Mouse (Mus musculus) CH12.LX (cell line): ENCODE measurements around the gene Gramd1b. TPM values are rescaled to one million over a fixed set of nuclear protein-coding genes. Genes with fewer than 3 reads are reported as not detected.

Source experiments
- DNase-seq: peaks from one replicate; pipeline ENCODE4 v3.0.0-alpha.2; 2013; ENCODE audit errors: extremely low read depth
- H3K27ac ChIP-seq: 2 replicates; pipeline ENCODE4 v1.5.1; 2012; ENCODE audit warnings: low read depth, mild to moderate bottlenecking, control low read depth, moderate library complexity; ENCODE audit not compliant: insufficient read depth
- H3K27me3 ChIP-seq: replicated peaks from 2 replicates; pipeline ENCODE3; 2012; ENCODE audit warnings: inconsistent platforms
- H3K36me3 ChIP-seq, 2 experiments: replicated peaks in 1 of 2; 2 replicates each; pipeline versions ENCODE3 to v1.6.1; 2012; ENCODE audit warnings: inconsistent platforms in 1 of 2, low read length in 1 of 2, mild to moderate bottlenecking in 1 of 2, mixed read lengths in 1 of 2, moderate library complexity in 1 of 2; ENCODE audit not compliant: control insufficient read depth in 1 of 2, insufficient read depth in 1 of 2
- H3K4me1 ChIP-seq, 2 experiments: 2 replicates each; pipeline ENCODE4 v1.6.1; 2012; ENCODE audit warnings: inconsistent platforms in 1 of 2, moderate library complexity in 1 of 2; ENCODE audit not compliant: insufficient read depth in 2 of 2, control insufficient read depth in 1 of 2
- H3K4me2 ChIP-seq: 2 replicates; pipeline ENCODE4 v1.6.1; 2012; ENCODE audit warnings: low read depth, mild to moderate bottlenecking, control low read depth; ENCODE audit not compliant: poor library complexity, insufficient read depth, severe bottlenecking
- H3K4me3 ChIP-seq, 3 experiments: fragments of 150-350 bp in 1 of 3; sonication (generic) in 1 of 3; replicated peaks in 1 of 3; 2 replicates each; pipeline versions ENCODE3 to v1.5.1; 2011 to 2012; ENCODE audit warnings: low read depth in 2 of 3, low read length in 2 of 3, mild to moderate bottlenecking in 2 of 3, moderate library complexity in 2 of 3, control low read depth in 1 of 3, improper control_type of control experiment in 1 of 3, inconsistent platforms in 1 of 3, mixed read lengths in 1 of 3; ENCODE audit not compliant: poor library complexity in 1 of 3
- H3K79me2 ChIP-seq: replicated peaks from 2 replicates; pipeline ENCODE4 v1.6.1; 2012; ENCODE audit warnings: mild to moderate bottlenecking, moderate library complexity; ENCODE audit not compliant: control insufficient read depth, poor library complexity, insufficient read depth, severe bottlenecking; ENCODE audit errors: extremely low read depth
- H3K9ac ChIP-seq: 2 replicates; pipeline ENCODE4 v1.6.1; 2012; ENCODE audit warnings: low read depth, mild to moderate bottlenecking, control low read depth, moderate library complexity; ENCODE audit not compliant: insufficient read depth
- H3K9me3 ChIP-seq: replicated peaks from 2 replicates; pipeline ENCODE3; 2012; ENCODE audit warnings: low read length, inconsistent platforms, mixed read lengths
- CHD2 ChIP-seq: IDR thresholded peaks from 2 replicates; pipeline ENCODE4 v1.6.1; 2011; ENCODE audit warnings: low read length, improper control_type of control experiment
- E2F4 ChIP-seq: IDR thresholded peaks from 2 replicates; pipeline ENCODE4 v1.6.1; 2011; ENCODE audit warnings: low read depth, low read length, improper control_type of control experiment; ENCODE audit not compliant: insufficient replicate concordance
- ELF1 ChIP-seq: IDR thresholded peaks from 2 replicates; pipeline ENCODE4 v1.6.1; 2014; ENCODE audit warnings: low read depth, mild to moderate bottlenecking, inconsistent platforms, low read length, improper control_type of control experiment
- EP300 ChIP-seq: IDR thresholded peaks from 2 replicates; pipeline ENCODE4 v1.6.1; 2011; ENCODE audit warnings: low read length, improper control_type of control experiment
- IRF4 ChIP-seq: IDR thresholded peaks from 2 replicates; pipeline ENCODE4 v1.6.1; 2014; ENCODE audit warnings: low read depth, mild to moderate bottlenecking, inconsistent platforms, low read length, improper control_type of control experiment
- JUND ChIP-seq: conservative IDR thresholded peaks from 2 replicates; pipeline ENCODE4 v1.6.1; 2011; ENCODE audit warnings: low read depth, low read length, improper control_type of control experiment
- MAFK ChIP-seq: IDR thresholded peaks from 2 replicates; pipeline ENCODE4 v1.6.1; 2011; ENCODE audit warnings: low read length, improper control_type of control experiment; ENCODE audit not compliant: insufficient replicate concordance
- MAZ ChIP-seq: IDR thresholded peaks from 2 replicates; pipeline ENCODE4 v1.6.1; 2012; ENCODE audit warnings: low read depth, mild to moderate bottlenecking, inconsistent platforms, low read length, improper control_type of control experiment, moderate library complexity
- MEF2A ChIP-seq: IDR thresholded peaks from 2 replicates; pipeline ENCODE4 v1.6.1; 2014; ENCODE audit warnings: low read depth, mild to moderate bottlenecking, inconsistent platforms, low read length, improper control_type of control experiment, borderline replicate concordance
- MXI1 ChIP-seq: IDR thresholded peaks from 2 replicates; pipeline ENCODE4 v1.6.1; 2011; ENCODE audit warnings: mild to moderate bottlenecking, low read depth, low read length, improper control_type of control experiment
- NELFE ChIP-seq: IDR thresholded peaks from 2 replicates; pipeline ENCODE4 v1.6.1; 2011; ENCODE audit warnings: low read depth, low read length, improper control_type of control experiment
- NRF1 ChIP-seq: IDR thresholded peaks from 2 replicates; pipeline ENCODE4 v1.6.1; 2014; ENCODE audit warnings: low read depth, mild to moderate bottlenecking, inconsistent platforms, low read length, improper control_type of control experiment, moderate library complexity
- PAX5 ChIP-seq: IDR thresholded peaks from 2 replicates; pipeline ENCODE4 v1.6.1; 2012; ENCODE audit warnings: low read length, inconsistent platforms, mixed read lengths
- RAD21 ChIP-seq: IDR thresholded peaks from 2 replicates; pipeline ENCODE4 v1.6.1; 2011; ENCODE audit warnings: low read depth, mild to moderate bottlenecking, low read length, improper control_type of control experiment, moderate library complexity
- SIN3A ChIP-seq: IDR thresholded peaks from 2 replicates; pipeline ENCODE4 v1.6.1; 2012; ENCODE audit warnings: low read length, improper control_type of control experiment, inconsistent platforms
- SMC3 ChIP-seq: IDR thresholded peaks from 2 replicates; pipeline ENCODE4 v1.6.1; 2011; ENCODE audit warnings: low read depth, low read length, improper control_type of control experiment
- TCF12 ChIP-seq: IDR thresholded peaks from 2 replicates; pipeline ENCODE4 v1.6.1; 2014; ENCODE audit warnings: low read depth, mild to moderate bottlenecking, inconsistent platforms, low read length, improper control_type of control experiment
- ZC3H11A ChIP-seq: IDR thresholded peaks from 2 replicates; pipeline ENCODE4 v1.6.1; 2012; ENCODE audit warnings: low read depth, mild to moderate bottlenecking, inconsistent platforms, low read length, improper control_type of control experiment
- dilution Hi-C: fragments of 300-500 bp; cut with MboI; formaldehyde crosslinking; loops from 2 replicates; pipeline ENCODE4 v1.14.3; 2020; ENCODE audit warnings: low sequenced_read_pairs; ENCODE audit not compliant: extremely low pct_unique_long_range_greater_than_20kb, extremely low pct_ligation_motif_present
- in situ Hi-C: fragments of 300-500 bp; cut with MboI; formaldehyde crosslinking; loops from 3 replicates; pipeline ENCODE4 v1.14.3; 2019; ENCODE audit warnings: low sequenced_read_pairs, low pct_ligation_motif_present, low pct_unique_long_range_greater_than_20kb, mixed read lengths
- polyA plus RNA-seq: library from polyadenylated mRNA; unstranded; fragments of >175 nt; gene quantifications from 2 replicates; pipeline ENCODE4 v1.2.1, GENCODE M21; 2012; ENCODE audit warnings: low read depth; ENCODE audit not compliant: insufficient read length
- total RNA-seq, 2 experiments: library from RNA; depleted of rRNA; stranded (reverse); fragments of 300-350 nt in 1 of 2; fragments of >200 nt in 1 of 2; gene quantifications; 2 replicates each; pipeline ENCODE4 v1.2.3; 2012 to 2014

Gene Gramd1b
- total and polyA plus RNA-seq, 3 experiments, result 13.3 to 40.8 (median 16.7) TPM

- H3K4me1 ChIP-seq, result peaks cover 4 to 18% of the 10 kb centered on the region in 2 experiments
- no peaks in the 10 kb centered on the region for H3K9me3 ChIP-seq
- H3K79me2 ChIP-seq, result no peaks in the 10 kb centered on the region
- H3K27ac ChIP-seq, result no peak overlapping the region
- no peak for DNase-seq
- no peak overlapping the region for H3K4me3 ChIP-seq
- no peak overlapping the region for H3K9ac ChIP-seq
- in situ Hi-C loops, result no loop called here
- H3K27me3 ChIP-seq, result no peaks in the 10 kb centered on the region
- no peak for TF ChIP-seq MEF2A
- TF ChIP-seq RAD21, result no peak
- TF ChIP-seq, all 38 proteins: peak for 0
- no peaks in the 10 kb centered on the region for H3K36me3 ChIP-seq
- dilution Hi-C loops, result no loop called here
- no peak overlapping the region for H3K4me2 ChIP-seq
Observed at GRCm38 (mm10) chr9:40459304-40460280, 71.6 kb downstream of the Gramd1b start.

DNA sequence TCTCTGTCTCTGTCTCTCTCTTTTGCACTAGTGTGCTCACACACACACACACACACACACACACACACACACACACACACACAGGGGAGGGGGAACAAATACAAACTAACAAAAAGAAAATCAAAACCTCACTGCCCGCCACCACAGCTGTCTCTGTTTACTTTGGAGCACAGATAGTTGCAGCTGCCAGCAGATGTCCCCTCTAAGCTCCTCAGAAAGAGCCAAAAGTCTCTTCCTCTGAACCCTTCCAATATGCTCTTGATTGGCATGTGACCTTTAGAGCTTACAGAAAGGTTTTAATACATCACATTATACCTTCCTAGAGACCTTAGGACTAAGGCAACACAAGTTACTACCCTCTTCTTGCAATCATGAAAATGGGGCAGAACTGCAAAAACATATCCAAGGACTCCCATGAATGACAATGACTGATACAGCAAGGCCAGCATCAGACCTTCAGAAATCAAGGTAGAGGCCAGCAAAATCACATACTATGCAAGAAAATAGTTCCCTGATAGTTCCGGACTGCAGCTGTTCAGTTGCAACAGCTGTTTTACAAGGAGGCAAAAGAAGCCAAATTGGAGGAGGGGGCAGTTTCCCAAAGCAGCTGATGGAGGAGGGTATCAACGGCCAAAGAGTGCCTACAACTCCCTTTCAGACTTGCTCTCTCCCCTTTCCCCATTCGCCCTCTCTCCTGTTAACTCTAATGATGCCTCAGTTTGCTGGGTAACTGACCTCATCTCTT lies 72.5 kb downstream of the Gramd1b start:
- Histone ChIP-seq H3K9ac (no peak overlapping the region), H3K36me3 (no peaks in the 10 kb centered on the region), H3K79me2 (no peaks in the 10 kb centered on the region), H3K4me2 (no peak overlapping the region), H3K4me1 (peaks cover 7 to 25% of the 10 kb centered on the region in 2 experiments), H3K27ac (no peak overlapping the region), H3K4me3 (no peak overlapping the region), H3K9me3 (no peaks in the 10 kb centered on the region), H3K27me3 (no peaks in the 10 kb centered on the region)
- dilution Hi-C loops, result no loop called here
- TF ChIP-seq IRF4, result no peak
- TF ChIP-seq ELF1, result no peak
- no peak for TF ChIP-seq MAFK
- no peak for TF ChIP-seq SMC3
- no peak for TF ChIP-seq ZC3H11A
- TF ChIP-seq MAZ, result no peak
- TF ChIP-seq SIN3A, result no peak
- no peak for TF ChIP-seq CHD2
- no peak for TF ChIP-seq E2F4
- no peak for TF ChIP-seq PAX5
- no peak for TF ChIP-seq EP300
- no peak for TF ChIP-seq NRF1
- TF ChIP-seq TCF12, result no peak
- TF ChIP-seq MXI1, result no peak
- TF ChIP-seq NELFE, result no peak
- TF ChIP-seq JUND, result no peak
- no peak for DNase-seq
- in situ Hi-C loops, result no loop called here
